Mouse (Mus musculus) thymus, postnatal 25 days (tissue): ENCODE measurements around the gene Drc7.

Experiments used
- DNase-seq: peaks from one replicate; pipeline ENCODE4 v3.0.0; 2022

Drc7 gene

GRCm38 (mm10) chr8:95054927-95055510, at the start of gene Drc7:
Gene Drc7, plus strand, starts transcription at chr8:95055103.
- DNase-seq: no peak

- DNase-seq: no peak
Observed at GRCm38 (mm10) chr8:95012442-95012919, 42.4 kb upstream of the Drc7 start.

GRCm38 (mm10) chr8:95015866-95016265, 39.0 kb upstream of the Drc7 start:
- no peak for DNase-seq

- no peak for DNase-seq
Observed at GRCm38 (mm10) chr8:95016684-95017083, 38.2 kb upstream of the Drc7 start.

GRCm38 (mm10) chr8:95017451-95017850, 37.5 kb upstream of the Drc7 start, which contains the start of gene Adgrg3:
Gene Adgrg3, plus strand, starts transcription at chr8:95017692.
- no peak for DNase-seq

- no peak for DNase-seq
Observed at GRCm38 (mm10) chr8:95017969-95018635, 36.8 kb upstream of the Drc7 start.

- DNase-seq: peak; percentile 69
Observed at GRCm38 (mm10) chr8:95020293-95020777, 34.6 kb upstream of the Drc7 start.

GRCm38 (mm10) chr8:95020821-95021220, 34.1 kb upstream of the Drc7 start:
- no peak for DNase-seq

GRCm38 (mm10) chr8:95023201-95023600, 31.7 kb upstream of the Drc7 start:
- DNase-seq: no peak

- DNase-seq: no peak
Observed at GRCm38 (mm10) chr8:95024387-95024786, 30.5 kb upstream of the Drc7 start.

- peak; percentile 39 for DNase-seq
Observed at GRCm38 (mm10) chr8:95025421-95025820, 29.5 kb upstream of the Drc7 start.

GRCm38 (mm10) chr8:95028391-95028790, 26.5 kb upstream of the Drc7 start:
- peak; percentile 35 for DNase-seq

GRCm38 (mm10) chr8:95037106-95037925, 17.6 kb upstream of the Drc7 start:
- DNase-seq: no peak

GRCm38 (mm10) chr8:95041883-95042784, 12.8 kb upstream of the Drc7 start:
- DNase-seq: no peak

GRCm38 (mm10) chr8:95044811-95045210, 10.1 kb upstream of the Drc7 start:
- no peak for DNase-seq

- no peak for DNase-seq
Observed at GRCm38 (mm10) chr8:95046982-95047381, 7.9 kb upstream of the Drc7 start.

- DNase-seq: no peak
Observed at GRCm38 (mm10) chr8:95047884-95048680, 6.8 kb upstream of the Drc7 start.

- DNase-seq: no peak
Observed at GRCm38 (mm10) chr8:95049636-95050035, 5.3 kb upstream of the Drc7 start.

GRCm38 (mm10) chr8:95054438-95054837, 465 bp upstream of the Drc7 start:
- no peak for DNase-seq

GRCm38 (mm10) chr8:95056414-95056813, 1.5 kb downstream of the Drc7 start:
- DNase-seq: peak; percentile 18

- DNase-seq: peak; percentile 17
Observed at GRCm38 (mm10) chr8:95058661-95059060, 3.8 kb downstream of the Drc7 start.
